Mouse (Mus musculus) erythroblast, embryonic 14.5 days (primary cell): ENCODE measurements around the gene 6030468B19Rik.

Experiments
- GATA1 ChIP-seq: IDR thresholded peaks from 2 replicates; pipeline ENCODE4 v1.6.1; 2012; ENCODE audit warnings: low read length, inconsistent platforms, mixed read lengths
- TAL1 ChIP-seq: IDR thresholded peaks from 3 replicates; pipeline ENCODE4 v1.6.1; 2012; ENCODE audit warnings: low read length, inconsistent platforms, mixed read lengths

GRCm38 (mm10) chr11:117751544-117751943, 45.9 kb upstream of the 6030468B19Rik start:
- no peak for TF ChIP-seq GATA1
- TF ChIP-seq TAL1: no peak
